In the genomic region with DNA sequence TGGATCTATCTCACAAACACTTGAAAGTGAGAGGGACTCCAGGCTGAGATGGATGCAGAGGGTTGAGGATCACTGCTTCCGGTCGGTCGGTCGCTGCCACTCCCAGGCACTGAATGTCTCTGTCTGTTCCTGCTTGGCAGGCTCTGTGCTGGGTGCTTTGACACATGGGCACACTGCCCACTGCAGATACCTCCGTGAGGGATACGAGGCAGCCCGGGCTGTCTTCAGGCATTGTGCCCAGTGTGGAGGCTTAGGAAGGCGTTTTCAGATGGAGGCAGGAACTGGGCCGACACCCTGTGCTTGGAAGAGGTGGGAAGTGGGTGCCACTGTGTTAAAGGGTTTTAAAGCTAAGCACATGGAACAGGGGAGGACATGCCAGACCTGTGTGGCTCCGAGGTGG, we compare ENCODE assay signal across 9 mouse cellular contexts. TPM values are rescaled to one million over a fixed set of nuclear protein-coding genes. Genes with fewer than 3 reads are reported as not detected.
DNase-seq lines count a peak whose midpoint lies in the region; ATAC-seq and TF ChIP-seq lines count a peak whose summit lies in the region.
"Had no signal": no experiment of that assay in that cellular context is flagged by ENCODE, and none has a peak within 500 bp of the region (broad histone marks: within the 10 kb centered on the region; RNA-seq: fewer than 3 reads in every experiment).

No protein-coding gene starts in this region.

- no peak overlapping the region for H3K4me2 ChIP-seq in forebrain, embryonic 15.5 days (replicated peaks)
- H3K4me2 ChIP-seq in forebrain, embryonic 12.5 days, result no peak overlapping the region

- H3K4me3 ChIP-seq in forebrain, embryonic 15.5 days, result no peak overlapping the region
- no peak overlapping the region for H3K4me3 ChIP-seq in forebrain, embryonic 12.5 days (replicated peaks)
- H3K4me3 ChIP-seq in kidney, adult 2 months (ENCODE audit: insufficient read depth, low read depth, low read length), result no peak overlapping the region

- H3K27me3 ChIP-seq in forebrain, embryonic 15.5 days, result no peaks in the 10 kb centered on the region
- no peaks in the 10 kb centered on the region for H3K27me3 ChIP-seq in forebrain, embryonic 12.5 days
- H3K27me3 ChIP-seq in kidney, adult 2 months (replicated peaks; ENCODE audit: control insufficient read depth, insufficient read depth, low read length), result no peaks in the 10 kb centered on the region

- H3K36me3 ChIP-seq in forebrain, embryonic 15.5 days, result no peaks in the 10 kb centered on the region
- H3K36me3 ChIP-seq in forebrain, embryonic 12.5 days (replicated peaks), result no peaks in the 10 kb centered on the region
- H3K36me3 ChIP-seq in kidney, adult 2 months (ENCODE audit: control insufficient read depth, insufficient read depth, low read length), result no peaks in the 10 kb centered on the region

- H3K9ac ChIP-seq in forebrain, embryonic 15.5 days (replicated peaks), result 0 out of 2 replicates have a peak overlapping the region, but pooled peaks have one; percentile 10
- no peak overlapping the region for H3K9ac ChIP-seq in forebrain, embryonic 12.5 days

- peak; percentile 48 for DNase-seq in adrenal gland, adult 8-10 months
- DNase-seq in frontal cortex, postnatal 14 days (ENCODE audit: low spot score in 2 of 2), result peak; percentile 41 to 47
- DNase-seq in kidney, adult 2 months, result peak; percentile 79
- DNase-seq in lung, postnatal 14 days, result peak; percentile 79
- DNase-seq in natural killer cell, adult 2 months (ENCODE audit: low spot score in 2 of 2), result no peak
- no peak for DNase-seq in thymus, postnatal 36 days

- WGBS in forebrain, embryonic 15.5 days, result 28% methylated on average over 10 of the region's 10 CpGs
- 84% methylated on average over 10 of the region's 10 CpGs for WGBS in forebrain, embryonic 12.5 days
- WGBS in kidney, adult 2 months, result 25% methylated on average over 10 of the region's 10 CpGs

- peak overlapping the region; percentile 38 for H3K27ac ChIP-seq in forebrain, embryonic 15.5 days (replicated peaks)
- H3K27ac ChIP-seq in forebrain, embryonic 12.5 days, result no peak overlapping the region
- H3K27ac ChIP-seq in kidney, adult 2 months (ENCODE audit: insufficient read depth, low read depth, low read length), result no peak overlapping the region
- H3K27ac ChIP-seq: kidney, postnatal 0 days had no signal

- no peaks in the 10 kb centered on the region for H3K9me3 ChIP-seq in forebrain, embryonic 15.5 days
- H3K9me3 ChIP-seq in forebrain, embryonic 12.5 days, result no peaks in the 10 kb centered on the region

- peaks cover 47% of the 10 kb centered on the region for H3K4me1 ChIP-seq in forebrain, embryonic 15.5 days
- H3K4me1 ChIP-seq in forebrain, embryonic 12.5 days, result peaks cover 39% of the 10 kb centered on the region
- H3K4me1 ChIP-seq in kidney, adult 2 months (ENCODE audit: control insufficient read depth, insufficient read depth, low read length), result peaks cover 4% of the 10 kb centered on the region; the same call in 1 of the 2 replicates

- no peak for TF ChIP-seq CTCF in kidney, adult 2 months (conservative IDR thresholded peaks at IDR 0.05; ENCODE audit: insufficient read depth, insufficient read length, low read depth, low read length)

- TF ChIP-seq POLR2A in kidney, adult 2 months (IDR thresholded peaks at IDR 0.05; ENCODE audit: low read depth, low read length), result no peak

- peak; percentile 67; the same call in 1 of the 2 replicates for ATAC-seq in forebrain, embryonic 15.5 days (replicated peaks)
- ATAC-seq in forebrain, embryonic 12.5 days (ENCODE audit: low FRiP score), result no peak

RNA-seq across cellular contexts. Expression of a gene that starts 50.7 kb away (rescaled TPM):
- 0.28 TPM in 1 of 2 replicates, not detected in the other for polyA plus RNA-seq in forebrain, embryonic 15.5 days (2015; fragmentation: Nextera tagmentation; extraction: Ambion mirVana)
- 0.20 TPM in 1 of 2 replicates, not detected in the other for polyA plus RNA-seq in forebrain, embryonic 12.5 days (2016; fragmentation: Nextera tagmentation; extraction: Ambion mirVana)
- not detected for total RNA-seq in adrenal gland, adult 8-10 months (2022)
- 0.05 TPM in 1 of 2 replicates, not detected in the other for polyA plus RNA-seq in kidney, adult 2 months (2012; rRNA removed)
- polyA plus RNA-seq: kidney, postnatal 0 days had no signal

Comparison
In these comparisons a context has a peak if more than half of its experiments do, and no peak if none do; other contexts are left out.
1. DNase-seq: peak in adrenal gland, adult 8-10 months (single experiment), frontal cortex, postnatal 14 days (2 of 2), kidney, adult 2 months (single experiment) and lung, postnatal 14 days (single experiment); none in natural killer cell, adult 2 months (0 of 2) and thymus, postnatal 36 days (0 of 2).